Mouse (Mus musculus) embryo, embryonic 9.5 days (tissue): ENCODE data around the gene Gh.

Source experiments
- DNase-seq: peaks from one replicate; pipeline ENCODE4 v3.0.0-alpha.2; 2017; ENCODE audit errors: extremely low spot score

Gh gene

DNA sequence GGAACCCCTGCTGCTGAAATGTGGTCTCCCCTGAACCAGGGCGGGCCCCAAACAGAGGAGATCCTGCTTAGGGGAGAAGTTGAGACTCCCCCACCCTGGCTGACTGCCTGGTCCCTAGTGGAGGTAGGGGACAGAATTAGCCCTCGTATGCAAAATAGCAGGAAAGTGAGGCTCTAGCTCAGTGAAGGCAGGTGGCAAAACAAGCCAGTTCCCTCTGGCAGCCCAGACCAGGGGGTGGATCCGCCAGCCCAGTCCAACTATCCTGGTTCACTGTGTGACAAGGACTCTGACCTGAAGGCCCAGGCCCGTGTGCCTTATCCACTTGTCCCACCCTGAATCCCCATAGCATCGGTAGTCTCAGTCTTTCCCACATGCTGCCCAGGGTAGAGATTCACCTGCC is 8.5 kb upstream of the Gh start:
- no peak for DNase-seq

DNA sequence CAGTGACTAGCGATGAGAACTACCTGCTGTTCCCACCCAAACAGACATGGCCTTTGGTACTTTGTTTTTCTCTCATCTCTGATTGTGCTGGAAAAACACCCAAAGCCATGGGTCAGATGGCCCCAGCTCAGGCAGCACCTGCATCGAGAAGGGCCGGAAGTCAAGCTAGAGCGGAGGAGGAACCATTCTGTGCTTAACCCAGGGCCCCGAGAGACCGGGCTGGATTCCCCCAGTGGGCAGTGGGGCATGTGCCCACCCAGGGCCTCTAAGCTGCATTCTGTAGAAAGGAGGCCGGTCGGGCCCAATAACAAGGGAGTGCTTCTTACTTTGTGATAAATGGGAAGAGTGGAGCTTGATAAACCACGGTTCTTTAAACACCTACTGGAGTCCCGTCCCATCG is 6.5 kb upstream of the Gh start:
- DNase-seq = no peak

DNA sequence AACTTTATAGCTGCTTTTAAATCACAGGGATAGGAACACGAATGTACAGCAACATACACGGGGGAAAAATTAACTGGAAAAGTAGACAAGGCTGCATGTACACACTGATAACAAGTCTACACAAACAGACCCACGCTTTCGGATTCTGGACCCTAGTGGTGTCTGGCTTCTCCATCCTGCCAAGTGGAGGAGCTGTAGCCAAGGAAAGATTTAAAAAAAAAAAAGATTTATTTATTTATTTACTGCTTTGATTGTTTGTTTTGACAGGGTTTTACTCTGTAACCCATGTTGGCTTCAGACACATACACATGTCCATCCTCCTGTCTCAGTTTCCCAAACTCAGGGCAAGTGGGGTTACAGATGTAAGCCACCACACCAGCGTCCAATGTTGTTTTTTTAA is 5.8 kb upstream of the Gh start:
- DNase-seq = no peak

DNA sequence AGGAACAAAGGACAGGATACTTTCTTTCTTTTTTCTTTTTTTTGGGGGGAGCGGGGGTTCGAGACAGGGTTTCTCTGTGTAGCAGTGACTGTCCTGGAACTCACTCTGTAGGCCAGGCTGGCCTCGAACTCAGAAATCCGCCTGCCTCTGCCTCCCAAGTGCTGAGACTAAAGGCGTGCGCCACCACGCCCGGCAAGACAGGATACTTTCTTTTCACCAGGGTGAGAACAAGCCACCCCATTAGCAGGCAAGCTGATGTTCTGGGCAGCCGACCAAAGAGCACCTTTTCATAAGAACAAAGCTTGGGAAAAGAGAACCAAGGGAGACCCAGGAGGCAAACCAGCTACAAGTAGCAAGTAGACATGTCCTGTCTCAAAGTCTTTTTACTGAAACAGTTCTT is 5.1 kb upstream of the Gh start:
- no peak for DNase-seq

DNA sequence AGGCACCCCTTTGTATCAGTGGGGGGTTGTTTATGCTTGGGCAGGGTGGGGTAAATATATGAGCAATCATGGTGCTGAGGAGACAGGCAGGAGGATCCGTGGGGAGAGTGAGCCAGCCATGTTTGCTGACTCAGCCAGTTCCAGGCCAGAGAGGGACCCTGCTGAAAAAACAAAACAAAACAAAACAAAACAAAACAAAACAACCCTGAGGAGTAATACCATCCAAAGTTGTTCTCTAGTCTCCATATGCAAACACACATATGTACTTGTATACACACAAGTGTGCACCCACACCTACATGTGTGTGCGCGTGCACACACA is 4.4 kb upstream of the Gh start:
- no peak for DNase-seq

DNA sequence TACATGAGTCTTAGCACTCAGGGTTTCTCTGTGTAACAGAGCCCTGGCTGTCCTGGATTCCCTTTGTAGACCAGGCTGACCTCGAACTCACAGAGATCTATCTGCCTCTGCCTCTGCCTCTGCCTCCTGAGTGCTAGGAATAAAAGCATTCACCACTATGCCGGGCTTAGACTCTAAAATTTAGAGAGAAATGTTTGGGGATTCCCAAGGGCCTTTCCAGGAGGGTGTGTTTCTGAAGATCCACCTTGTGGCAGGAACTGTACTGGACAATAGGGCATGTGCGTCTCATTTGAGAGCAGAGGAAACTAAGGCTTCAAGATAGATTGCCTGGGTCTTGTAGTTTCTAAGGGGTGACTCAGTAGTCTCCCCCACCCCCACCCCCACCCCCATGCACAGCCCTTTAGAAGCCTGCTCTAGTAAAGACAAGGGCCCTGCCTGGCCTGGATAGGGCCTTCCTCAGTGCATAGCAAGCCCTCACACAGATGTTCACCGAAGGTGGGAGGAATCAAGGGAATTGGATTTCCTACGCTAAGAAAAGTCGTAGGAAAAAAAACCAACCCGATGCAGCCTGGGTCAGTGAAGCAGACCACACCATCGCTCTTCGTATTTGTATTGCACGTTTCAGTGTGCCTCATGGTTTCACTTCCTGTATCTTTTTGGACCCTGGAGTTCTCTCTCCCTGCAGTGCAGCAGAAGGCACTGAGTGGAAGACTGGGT is 3.8 kb upstream of the Gh start:
- DNase-seq = no peak

GRCm38 (mm10) chr11:106302634-106303033 is 969 bp upstream of the Gh start:
- peak; percentile 74 for DNase-seq

DNA sequence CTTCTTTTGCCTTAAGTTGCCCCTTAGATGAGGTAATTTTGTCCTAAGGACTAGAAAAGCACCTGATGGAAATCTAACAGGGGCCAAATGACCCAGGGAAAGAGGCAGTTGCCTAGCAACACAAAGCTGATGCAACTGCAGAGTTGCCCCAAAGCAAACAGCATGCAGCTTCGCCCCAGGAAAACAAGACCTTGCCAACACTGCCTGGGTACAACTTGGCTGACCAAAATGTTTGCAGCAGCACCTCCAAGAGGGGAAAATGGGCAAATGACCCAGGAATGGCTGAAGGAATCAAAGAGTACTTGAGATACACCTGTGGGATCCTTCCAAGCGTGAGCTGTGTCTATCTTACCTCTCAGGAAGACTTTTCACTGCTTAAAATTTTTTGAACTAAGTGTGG is 9.8 kb downstream of the Gh start:
- no peak for DNase-seq

DNA sequence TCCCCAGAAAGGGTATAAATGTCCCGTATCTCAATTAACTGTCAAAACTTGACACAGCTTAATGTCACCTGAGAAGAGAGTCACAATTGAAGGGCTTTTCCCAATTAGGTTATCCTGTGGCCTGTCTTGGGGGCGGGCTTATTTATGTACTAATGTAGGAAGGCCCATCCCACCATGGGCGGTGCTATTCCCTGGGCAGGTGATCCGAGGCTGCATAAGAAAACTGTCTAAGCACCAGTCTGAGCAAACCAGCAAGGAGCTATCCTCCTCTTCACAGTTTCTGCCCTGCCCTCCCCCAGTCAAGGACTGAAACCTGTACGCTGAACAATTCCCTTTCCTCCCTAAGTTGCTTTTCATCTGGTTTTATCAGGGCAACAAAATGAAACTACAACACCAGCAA is 11.3 kb downstream of the Gh start:
- no peak for DNase-seq

DNA sequence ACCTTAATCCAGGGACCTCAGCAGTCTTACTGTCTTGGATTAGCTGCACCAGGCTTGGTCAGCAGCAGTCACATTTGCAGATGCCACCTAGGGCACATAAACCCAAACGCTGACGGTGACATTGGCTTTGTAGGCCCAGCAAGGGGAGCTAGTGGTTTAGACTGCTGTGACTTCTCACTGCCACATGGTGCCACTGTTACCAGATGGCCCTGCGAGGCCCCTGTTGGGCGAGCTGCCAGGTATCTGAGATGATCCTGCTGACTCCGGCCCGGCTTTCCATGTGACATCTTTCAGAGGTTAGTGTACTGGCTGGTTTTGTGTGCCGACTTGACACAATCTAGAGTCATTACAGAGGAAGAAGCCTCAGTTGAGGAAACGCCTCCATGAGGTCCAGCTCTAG is 12.3 kb downstream of the Gh start:
- DNase-seq = no peak

DNA sequence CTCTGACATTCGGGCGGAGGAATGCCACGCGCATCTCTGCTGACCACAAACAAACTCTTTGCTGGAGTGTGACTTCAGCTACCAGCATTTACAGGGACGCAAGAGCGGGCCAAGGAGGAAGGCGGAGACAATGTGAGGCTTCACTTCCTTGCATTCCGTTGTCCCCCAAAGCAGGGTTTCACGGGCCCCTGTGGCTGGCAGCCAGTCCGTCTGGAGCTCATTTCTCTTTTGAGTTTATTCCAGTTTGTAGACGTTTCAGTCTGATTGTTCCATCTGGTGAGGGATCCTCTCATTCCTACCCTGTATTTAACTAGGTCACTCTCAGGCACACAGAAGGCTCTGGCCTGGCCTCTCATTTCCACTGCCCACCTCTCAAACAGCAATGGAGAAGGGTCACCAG is 14.7 kb downstream of the Gh start:
- DNase-seq = no peak

GRCm38 (mm10) chr11:106286206-106286605 is 15.5 kb downstream of the Gh start:
- no peak for DNase-seq

GRCm38 (mm10) chr11:106284126-106284525 is 17.5 kb downstream of the Gh start:
- DNase-seq = no peak

GRCm38 (mm10) chr11:106283371-106283770 is 18.3 kb downstream of the Gh start:
- DNase-seq = no peak

DNA sequence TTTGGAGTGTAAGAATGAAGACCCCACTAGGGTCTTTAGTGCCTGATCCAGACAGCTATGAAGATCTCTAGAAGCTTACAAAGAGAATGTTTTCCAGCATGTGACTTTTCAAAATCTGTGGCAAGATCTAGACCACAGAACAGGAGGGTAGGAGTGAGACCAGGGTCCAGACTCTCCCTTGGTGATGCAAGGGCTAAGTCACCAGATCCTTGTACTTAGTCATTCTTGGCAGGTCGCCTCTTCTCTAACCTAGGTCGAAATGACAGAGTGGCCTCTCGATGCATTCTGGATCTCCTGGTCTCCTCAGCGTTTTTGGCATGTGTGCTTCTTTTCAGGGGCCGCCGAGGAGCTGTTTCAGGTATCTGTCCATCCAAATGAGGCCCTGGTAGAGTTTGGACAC is 19.2 kb downstream of the Gh start:
- DNase-seq = no peak

- DNase-seq = peak; percentile 92
Observed at GRCm38 (mm10) chr11:106276454-106276853, 25.2 kb downstream of the Gh start, which contains the start of gene Tcam1. Gene Tcam1 (plus strand): TSS chr11:106276672.

- DNase-seq = no peak
Observed at GRCm38 (mm10) chr11:106274971-106275411, 26.7 kb downstream of the Gh start.

GRCm38 (mm10) chr11:106274374-106274773 is 27.3 kb downstream of the Gh start:
- DNase-seq = no peak

GRCm38 (mm10) chr11:106273811-106274210 is 27.9 kb downstream of the Gh start:
- no peak for DNase-seq

- DNase-seq = no peak
Observed at GRCm38 (mm10) chr11:106273311-106273684, 28.4 kb downstream of the Gh start.

DNA sequence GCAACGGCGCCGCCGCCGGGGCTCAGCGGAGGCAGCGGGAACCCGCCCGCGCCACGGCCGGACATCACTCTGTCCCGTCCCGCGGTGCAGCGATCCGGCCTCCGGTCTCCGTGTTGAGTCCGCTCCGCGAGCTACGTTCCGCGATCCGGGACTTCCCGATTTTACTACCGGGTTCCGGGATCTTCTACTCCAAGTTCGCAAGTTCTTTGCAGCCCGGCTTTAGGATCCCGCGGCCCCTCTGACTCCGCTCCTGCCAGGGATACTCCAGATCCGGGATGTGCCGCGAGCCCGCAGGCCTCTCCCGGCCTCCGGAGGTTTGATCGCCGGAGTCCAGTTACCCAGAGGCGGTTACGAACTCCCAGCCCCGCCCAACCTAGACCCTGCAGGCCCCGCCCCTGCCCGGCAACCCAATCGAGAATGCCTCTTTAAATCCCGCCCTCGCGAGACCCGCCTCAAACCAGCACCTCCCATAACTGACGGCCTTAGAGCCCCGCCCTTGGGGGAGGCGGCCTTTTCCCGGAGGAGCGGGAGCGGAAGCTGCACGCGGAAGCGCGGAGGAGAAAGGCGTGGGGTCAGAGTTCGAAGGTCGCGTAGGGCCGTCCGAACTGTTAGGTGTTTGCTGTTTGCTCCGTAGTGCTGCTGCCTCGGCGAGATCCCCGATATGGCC is 28.9 kb downstream of the Gh start, which contains the start of gene Smarcd2:
Smarcd2 (minus strand) TSS at position 329 of the 667 bp plus-strand sequence.
- DNase-seq = peak; percentile 100

- no peak for DNase-seq
Observed at GRCm38 (mm10) chr11:106271794-106272643, 29.6 kb downstream of the Gh start.
